Mouse (Mus musculus) layer of hippocampus, postnatal 36 days (tissue): ENCODE measurements at regions not wholly inside any gene's neighbourhood (a gene's known extent, or its start where the extent isn't known, plus 50 kb on each side); places are given as distances from the start of the nearest gene placed in this dataset.

Experiments used
- DNase-seq, 2 experiments: peaks; one replicate each; pipeline ENCODE4 v3.0.0; 2022

DNA sequence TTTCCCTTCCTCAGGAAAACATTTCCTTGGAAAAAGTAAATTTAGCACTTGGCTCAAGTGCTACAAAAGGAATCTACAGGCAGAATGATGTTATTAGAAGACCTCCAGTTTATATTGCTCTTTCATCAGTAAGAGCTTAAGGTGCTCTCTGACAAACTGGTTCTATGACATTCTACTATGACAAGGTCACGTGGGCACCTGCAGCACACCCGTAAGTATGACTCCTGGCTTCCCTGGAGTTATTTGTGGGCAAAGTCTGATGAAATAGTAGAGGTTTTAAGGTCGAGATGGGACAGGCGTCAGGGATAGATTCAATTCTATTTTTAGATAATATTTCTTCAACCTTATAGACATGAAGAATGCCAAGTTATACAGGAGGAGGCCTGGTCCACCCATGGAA is 84.9 kb upstream of the Ccn6 start:
- no peak for DNase-seq

DNA sequence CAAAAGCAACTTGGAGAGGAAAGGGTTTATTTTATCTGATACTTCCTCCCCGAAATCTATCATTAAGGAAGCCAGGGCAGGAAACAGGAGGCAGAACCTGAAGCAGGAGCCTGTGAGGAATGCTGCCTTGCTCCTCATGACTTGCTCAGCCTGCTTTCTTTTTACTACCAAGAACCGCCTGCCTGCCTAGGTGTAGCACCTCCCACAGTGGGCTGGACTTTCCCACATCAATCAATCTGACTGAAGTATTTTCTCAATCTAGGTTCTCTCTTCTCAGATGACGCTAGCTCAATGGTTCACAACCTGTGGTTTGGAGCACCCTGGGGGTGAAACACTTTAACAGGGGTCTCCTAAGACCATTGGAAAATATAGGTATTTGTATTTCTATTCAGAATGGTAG is 83.4 kb upstream of the Ccn6 start:
- no peak for DNase-seq

DNA sequence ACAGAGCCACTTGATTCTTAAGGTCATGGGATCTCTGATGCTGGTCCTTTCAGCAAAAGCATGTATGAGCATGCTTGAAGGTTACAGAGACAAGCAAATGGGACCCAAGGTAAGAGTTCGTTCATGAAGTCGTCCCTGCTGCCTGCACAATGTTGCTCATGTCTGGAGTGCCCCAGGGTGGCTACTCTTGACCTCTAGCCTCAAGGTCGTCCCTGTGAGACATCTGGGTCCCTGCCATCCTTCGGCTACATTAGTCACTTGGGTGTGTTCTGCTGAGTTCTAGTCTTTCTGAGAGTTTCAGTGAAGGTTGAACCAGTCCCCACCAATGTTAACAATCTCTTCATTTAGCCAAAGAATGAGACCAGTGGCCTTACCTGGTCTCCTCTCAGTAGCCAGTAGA is 81.5 kb upstream of the Ccn6 start:
- no peak for DNase-seq

DNA sequence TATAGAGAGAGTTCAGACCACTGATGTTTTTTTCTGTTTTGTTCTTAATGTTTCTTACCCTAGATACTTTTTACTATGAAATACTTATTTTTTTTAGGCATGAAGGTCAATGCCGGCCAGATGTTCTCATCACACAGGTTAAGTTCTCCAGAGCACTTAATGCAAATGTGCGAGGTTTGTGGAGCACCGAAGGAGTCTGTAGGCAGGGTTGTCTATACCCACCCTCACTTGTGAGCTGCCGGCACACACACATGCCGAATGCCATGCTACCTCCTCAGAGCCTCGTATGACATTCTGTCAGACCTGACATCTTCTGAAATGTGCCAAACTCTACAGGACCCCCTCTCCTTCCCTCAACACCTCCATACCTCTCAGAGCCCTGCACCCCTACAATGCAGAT is 80.5 kb upstream of the Ccn6 start:
- DNase-seq, result no peak

DNA sequence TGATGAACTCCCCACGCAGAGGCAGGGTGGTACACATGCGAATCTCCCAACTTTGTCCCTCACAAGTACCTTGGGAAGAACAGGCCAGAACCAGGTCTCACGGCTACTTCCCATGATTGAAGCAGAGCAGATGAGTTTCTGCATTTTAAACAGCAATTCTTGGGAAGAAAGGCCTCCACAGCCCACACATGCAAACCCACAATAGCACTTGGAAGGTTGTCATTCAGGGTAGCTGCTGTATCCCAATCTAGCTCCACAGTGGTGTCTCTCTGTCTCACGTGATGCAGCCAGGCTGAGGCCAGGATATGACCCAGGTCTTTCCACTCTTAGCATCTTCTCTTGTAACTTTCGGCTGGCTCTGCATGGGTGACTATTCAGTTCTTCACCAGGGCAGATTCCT is 78.8 kb upstream of the Ccn6 start:
- DNase-seq, result no peak

DNA sequence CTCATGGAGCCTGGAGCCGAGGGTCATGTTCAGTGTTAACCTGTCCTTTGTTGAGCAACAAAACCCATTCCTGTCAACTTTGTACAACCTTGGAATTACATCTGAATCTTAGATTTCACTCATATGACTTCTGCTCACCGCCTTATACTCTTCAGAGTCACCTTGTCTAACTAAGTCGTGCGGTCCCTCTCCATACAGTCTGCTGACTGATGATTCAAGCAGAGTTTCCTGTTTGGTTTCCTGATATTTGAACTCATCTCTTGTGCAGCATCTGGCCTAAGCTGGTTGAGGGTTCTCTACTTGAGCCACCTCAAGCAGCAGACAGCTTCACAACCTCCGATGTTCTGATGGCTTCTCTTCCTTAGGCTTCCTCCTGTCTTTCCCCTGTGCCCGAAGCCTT is 78.3 kb upstream of the Ccn6 start:
- DNase-seq, result no peak

DNA sequence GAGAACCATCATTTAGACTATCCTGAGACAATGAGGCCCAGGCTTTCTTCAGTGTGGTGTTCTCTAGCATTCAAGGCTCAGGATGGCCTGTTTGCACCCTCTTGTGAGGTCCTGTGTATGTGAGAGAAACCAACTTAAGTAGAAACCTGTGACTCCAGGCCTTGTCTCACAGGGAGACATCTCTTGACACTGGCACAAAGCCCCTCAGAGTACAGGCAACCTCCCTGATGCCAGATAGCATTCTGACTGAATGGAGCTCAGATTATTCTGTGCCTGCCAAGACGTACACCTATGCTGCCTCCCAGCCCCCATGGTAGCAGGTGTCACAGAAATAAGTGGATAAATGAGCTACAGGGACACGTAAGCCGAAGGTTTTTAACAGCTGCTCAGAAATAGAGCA is 77.9 kb upstream of the Ccn6 start:
- DNase-seq, result no peak

DNA sequence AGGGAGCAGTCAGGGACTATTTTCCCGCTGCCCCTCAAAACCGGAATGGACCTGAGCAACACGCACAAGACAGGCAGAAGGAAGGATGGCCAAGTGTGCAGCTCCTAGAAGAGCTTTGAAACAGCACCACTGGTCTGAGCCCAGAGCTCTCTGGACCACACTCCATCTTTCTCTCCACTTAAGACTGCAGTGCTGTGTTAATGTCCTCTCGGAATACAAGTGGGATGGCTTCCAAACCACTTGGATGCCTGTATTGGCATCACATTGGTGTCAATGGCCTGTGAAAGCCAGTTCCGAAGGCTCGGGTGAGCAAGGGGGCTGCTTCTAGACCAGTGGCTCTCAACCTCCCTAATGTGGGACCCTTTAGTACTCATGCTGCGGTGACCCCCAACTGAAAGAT is 77.4 kb upstream of the Ccn6 start:
- DNase-seq, result no peak

DNA sequence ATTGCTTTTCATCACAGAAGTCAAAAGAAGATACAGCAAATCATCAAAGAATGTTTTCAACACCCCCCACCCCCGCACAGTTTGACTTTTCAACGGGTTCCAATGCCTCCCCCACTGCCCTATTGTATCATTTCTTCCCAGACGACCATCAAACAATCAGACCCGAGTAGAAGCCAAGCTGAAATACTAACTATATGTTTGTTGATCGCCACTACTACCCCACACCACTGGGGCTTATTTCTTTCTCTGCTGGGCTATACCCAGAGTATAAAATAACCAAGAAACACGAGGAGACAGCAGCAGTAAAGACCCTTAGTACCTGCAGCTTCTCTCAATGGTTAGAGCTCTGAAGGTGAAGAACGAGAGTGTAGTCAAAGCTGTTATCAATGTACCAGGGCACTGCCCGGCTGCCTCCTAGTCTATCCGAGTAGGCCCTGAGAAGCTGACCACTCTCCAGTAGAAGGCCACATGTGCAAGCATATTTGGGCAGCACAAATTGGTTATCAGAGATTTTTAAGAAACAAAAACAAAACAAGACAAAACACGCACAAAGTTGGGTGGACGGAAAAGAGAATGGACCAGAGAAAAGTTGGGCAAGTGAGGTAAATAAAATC is 76.7 kb upstream of the Ccn6 start:
- DNase-seq, result no peak

DNA sequence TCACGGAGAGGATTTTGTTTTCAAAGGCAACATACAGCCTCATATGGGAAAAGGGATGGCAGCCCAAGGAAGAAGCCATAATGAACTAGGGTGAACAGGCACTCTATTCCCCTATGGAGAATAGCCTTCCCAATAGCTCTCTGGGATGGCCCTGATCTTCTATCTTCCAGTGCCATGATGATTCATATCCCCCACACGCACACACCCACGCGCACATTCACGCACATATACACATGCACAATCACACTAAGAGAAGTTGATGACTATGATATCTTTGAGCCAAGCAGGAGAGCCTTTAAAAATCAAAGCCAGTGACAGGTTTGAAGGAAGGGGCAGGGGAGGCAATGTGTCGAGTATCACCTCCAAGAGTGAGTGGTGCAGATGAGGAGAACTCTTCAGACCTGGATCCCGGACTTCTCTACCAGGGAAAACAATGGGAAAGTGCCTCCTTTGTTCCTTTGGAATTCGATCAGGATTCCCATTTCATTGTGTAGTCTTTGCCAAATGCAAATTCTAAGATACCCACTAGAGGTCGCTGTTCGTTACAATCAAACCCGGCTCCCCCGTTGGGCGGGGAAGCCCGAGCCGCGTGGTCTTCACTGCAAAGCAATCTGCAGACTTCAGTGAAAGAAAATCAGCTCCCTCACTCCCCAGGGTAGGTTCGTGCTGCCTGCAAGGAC is 76.0 kb upstream of the Ccn6 start:
- peak; percentile 71 to 73 for DNase-seq

DNA sequence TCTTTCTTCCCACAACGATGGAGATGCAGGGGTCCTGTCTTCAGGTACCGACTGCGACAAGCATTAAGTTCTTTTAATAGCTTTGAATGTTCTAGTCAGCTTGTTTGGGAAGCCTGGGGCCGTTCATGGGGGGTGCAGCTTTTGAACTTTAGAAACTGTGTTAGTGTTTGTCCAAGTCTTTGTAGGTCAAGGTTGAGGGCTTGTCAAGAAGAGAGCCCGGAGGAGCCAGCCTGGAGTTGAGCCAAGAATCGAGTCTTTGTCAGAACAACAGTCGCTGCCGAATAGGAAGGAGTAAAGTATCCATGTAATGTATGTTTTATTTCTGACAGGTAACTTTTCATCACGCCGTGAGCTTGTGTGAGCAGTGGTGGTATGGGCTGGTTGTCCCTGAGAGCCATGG is 75.0 kb upstream of the Ccn6 start:
- no peak for DNase-seq

DNA sequence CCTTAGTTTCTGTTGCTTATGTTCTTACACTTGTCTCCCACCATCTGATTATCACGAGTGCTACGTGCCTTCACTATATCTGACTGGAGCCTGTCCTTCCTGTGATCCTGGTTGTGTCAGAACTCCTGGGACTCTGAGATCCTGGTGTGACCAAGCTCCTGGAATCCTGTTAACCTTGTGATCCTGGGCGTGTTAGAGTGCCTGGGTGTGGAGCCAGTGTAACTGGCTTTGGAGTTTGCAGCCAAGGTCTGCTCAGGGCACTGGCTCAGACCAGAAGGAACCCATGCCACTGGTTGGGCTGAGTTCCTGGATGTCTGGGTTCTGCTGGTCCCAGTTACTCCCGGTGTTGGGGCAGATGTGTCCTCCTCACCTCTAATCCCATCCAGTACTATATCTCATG is 74.0 kb upstream of the Ccn6 start:
- DNase-seq, result no peak

DNA sequence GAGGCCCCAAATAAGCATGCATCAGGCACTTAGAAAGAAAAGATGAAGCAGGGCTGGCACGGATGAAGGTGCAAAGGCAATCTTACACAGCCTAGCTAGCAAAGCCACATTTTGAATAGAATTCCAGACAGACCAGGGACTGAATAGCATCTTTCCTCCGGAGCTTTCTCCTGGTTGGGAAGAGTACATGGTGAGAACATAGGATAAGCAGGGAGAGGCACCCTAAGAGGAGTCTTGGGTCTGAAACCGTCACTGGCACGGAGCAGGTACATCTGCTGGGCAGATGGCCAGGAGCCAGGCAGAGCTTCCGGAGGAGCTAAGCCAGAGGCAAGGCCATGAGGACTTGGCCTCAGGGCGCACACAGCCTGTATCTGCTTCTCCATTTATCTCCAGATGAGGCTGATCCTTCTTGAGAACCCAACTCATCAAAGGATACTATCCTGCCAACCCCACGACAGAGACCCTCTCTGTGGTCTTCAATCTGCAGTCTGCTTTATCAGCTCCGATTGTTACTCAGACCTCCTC is 70.4 kb upstream of the Ccn6 start:
- no peak for DNase-seq

DNA sequence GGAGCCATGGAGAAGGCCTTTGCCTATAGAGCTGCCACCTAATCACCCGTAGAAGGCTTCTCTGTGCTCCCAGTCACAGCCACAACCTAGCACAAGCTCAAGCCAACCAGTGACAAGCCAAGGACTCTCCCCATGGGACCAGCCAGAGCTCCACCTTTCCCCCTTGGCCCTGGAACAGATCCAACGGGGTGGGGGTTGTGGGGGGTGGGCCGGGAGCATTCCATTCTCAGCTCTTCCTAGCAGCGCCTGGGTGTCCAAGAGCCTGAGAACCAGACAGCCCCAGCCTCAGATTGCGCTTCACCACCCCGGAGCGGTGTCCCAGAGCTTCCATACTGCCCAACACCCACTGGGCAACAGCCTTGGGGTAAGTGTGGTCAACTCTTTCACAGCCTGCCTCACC is 69.6 kb upstream of the Ccn6 start:
- no peak for DNase-seq

DNA sequence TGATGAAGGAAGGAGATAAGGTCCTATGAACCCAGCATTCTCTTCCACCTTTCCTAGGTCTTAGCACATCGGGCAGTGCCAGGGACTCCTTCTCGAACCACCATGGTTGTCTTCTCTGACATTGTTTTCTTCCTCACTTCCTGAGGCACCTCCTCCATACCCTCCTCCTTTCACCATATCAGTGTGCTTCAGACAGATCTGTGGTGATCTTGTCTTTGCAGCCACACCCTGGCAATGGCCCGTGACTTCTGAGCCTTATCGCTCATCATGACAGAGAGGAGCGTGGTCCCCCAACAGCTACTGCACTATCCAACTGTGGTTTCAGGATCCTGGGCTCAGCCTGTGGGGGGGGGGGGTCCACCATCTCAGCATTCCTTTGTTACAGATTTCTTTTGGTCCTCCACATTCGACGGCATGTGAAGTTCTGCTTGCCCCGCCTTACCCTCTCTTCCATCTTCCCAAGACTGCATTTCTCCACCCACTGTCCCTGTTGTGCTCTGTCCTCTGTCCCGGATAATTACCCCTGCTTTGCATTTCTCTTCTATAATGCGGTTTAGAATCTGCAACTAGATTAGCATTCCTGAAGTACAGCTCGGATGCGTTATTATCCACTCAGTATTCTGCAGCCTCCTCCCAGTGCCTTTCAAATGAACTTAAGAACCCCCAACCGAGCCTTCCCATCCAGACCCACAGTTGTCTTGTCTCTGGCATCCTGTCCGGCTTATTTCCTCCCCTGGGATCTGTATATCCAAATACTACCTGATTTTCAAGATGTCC is 67.2 kb upstream of the Ccn6 start:
- DNase-seq, result no peak

DNA sequence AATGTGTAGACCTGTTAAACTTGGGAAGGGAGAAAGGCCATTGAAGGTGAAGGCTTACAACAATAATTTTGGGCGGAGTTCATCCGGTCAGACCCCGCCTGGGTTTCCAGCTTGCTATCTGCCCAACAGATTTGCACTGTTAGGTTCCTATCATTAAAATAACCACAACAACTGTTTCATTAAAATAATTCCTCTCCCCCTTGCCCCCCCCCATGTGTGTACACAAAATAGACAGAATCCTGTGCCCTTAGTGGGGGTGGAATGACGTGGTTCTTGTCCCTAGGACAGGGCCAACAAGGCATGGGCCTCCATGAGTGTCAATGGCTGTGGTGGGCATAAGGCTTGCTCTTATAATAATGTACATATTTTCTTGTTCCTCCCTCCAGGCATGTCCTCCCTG is 65.6 kb upstream of the Ccn6 start:
- DNase-seq, result no peak

DNA sequence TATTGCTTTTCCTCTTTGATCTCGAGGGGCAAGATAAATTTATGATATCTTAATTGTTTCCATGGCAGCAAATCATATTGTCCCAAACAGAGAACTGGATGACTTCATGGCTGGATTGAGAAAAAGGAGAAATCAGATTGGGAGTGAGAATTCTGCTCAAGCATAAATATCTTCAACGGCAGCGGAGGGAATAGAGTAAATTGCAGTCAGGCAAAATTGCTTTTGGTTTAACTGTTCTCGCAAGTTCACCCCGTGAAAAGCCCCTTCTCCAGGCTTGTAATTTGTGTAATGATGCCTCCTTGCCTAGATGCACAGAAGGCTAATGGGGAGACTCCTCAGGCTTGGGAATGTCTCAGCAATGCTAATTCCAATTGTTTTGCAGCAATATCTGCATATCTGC is 64.4 kb upstream of the Ccn6 start:
- DNase-seq, result no peak

DNA sequence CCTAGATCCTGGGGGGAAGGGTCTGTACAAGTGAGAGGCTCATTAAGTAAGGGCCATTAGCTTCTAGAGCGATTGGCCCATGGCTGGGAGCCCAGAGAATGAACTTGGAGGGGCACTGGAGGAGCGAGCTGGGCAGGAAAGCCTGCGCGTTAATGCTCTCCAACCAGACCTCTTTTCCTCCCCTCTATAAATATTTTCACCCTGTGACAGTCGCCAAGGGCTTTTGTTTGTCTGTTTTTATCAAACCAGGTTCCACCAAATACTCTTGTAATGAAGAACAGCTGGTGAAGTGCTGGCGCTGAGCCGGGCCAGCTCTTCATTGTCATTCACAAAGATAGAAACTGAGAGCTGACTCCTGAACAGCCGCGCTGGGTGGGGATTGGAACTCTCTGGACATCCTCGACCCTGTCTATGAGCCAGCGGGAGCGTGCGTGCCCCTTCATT is 63.9 kb upstream of the Ccn6 start:
- DNase-seq, result peak in 1 of 2 experiments; percentile 8

DNA sequence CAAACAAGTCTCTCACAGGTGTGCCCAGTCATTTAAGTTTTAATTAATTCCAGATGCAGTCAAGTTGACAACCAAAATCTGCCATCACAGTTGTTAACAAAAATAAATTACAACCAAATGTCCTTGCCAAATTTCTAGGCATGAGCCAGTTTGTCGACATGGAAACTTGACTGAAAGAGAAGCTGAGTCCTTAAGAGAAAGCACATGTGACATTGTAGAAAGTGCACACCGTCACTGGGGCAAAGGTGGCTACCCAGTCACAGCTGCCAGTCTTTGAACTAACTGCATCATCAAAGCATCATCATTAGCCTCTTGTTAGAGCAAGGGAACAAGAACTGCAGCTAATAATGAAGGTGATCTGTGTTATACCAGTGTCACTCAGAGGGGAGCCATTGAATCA is 62.9 kb upstream of the Ccn6 start:
- no peak for DNase-seq

DNA sequence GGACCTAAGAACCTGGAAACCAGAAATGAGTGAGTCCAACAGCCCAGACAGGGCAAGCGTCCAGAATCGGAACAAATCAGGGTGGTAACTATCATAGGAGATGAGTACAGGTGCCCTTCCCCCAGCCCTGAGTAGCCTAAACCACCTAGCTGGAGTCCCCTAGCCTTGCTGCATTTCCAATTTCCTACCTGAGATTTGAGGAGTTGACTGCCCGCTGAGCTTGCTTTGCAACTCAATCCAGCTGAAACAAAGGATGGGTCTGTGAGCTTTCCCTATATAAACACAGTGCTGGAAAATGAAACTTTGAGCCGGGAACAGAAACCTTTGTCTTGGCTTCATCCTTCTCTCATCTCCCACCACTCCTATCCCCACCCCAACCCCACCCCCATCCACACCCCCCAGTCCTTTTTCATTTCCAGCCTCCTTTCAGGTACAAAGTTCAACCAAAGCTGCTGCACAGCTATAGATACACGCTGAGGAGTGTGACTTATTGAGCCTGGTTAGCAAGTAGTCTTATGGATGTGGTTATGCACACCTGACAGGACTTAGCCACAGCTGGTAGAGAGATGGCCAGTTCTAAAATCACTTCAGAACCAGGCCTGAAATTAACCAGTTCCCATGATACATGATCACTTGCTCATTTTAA is 61.0 kb upstream of the Ccn6 start:
- no peak for DNase-seq

DNA sequence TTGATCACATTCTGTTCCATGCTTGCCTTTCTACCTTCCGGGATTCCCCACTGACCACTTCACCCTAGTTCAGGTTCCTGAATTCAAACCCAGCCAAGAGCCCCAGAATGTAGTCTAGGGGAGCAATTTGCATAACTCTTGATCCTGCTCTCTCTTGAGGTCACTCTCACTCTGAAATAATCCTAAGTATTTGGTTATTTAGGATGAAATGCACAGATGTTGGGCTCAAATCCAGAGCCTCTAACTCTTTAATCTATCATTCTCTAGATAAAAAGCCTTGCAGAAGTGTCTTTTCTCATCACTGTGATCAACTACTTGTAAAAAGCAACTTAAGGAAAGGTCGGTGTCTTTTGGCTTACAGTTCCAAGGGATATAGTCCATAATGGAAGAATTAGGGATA is 57.4 kb upstream of the Ccn6 start:
- no peak for DNase-seq

DNA sequence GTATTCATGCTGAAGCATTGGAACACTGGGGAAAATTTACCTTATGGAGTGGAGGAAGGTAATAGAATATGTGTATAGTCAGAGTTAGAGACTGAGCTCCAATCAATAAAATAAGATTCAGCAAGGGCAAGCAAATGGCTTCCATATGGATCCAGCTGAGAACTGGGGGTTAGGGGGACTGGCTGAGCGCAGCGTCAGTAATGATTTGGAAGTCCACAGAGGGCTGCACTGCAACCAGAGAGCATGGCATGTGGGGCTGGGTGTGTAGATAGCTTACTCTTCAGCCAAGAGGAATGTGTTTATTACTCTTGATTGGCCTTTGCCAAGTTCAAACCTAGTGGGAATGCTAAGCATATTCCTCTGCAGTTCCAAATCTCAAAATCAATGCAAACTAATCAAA is 55.8 kb upstream of the Ccn6 start:
- no peak for DNase-seq

DNA sequence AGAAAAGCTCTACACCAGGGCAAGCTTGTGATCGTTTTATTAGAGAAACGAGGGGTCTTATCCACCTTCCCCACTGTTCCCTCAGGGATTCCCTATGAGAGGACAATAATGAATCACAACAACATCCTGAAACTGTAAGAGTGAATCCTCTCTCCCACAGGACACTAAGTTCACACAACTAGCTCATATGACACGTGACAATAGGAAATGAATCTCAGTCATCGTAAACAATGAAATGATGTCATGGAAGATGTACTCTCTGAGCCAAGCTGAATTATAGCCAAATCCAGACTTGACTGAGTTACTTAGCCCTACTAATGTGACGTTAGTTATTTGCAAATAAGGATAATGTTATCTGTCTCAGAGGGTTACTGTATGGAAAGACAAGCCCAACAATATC is 54.6 kb upstream of the Ccn6 start:
- no peak for DNase-seq
